Mouse (Mus musculus) layer of hippocampus, adult 18-20 months (tissue): ENCODE results near the gene Dph2. TPM values are rescaled to one million over a fixed set of nuclear protein-coding genes. Genes with fewer than 3 reads are reported as not detected.

Experiments
- DNase-seq, 2 experiments: peaks; one replicate each; pipeline ENCODE4 v3.0.0; 2022; ENCODE audit warnings: low spot score in 2 of 2
- total RNA-seq, 2 experiments: library from RNA; stranded (reverse); gene quantifications; 2 replicates each; pipeline ENCODE4 v1.2.3; 2021

Gene Dph2
- total RNA-seq, 2 experiments from 2014 or later: 11.2 TPM

DNA sequence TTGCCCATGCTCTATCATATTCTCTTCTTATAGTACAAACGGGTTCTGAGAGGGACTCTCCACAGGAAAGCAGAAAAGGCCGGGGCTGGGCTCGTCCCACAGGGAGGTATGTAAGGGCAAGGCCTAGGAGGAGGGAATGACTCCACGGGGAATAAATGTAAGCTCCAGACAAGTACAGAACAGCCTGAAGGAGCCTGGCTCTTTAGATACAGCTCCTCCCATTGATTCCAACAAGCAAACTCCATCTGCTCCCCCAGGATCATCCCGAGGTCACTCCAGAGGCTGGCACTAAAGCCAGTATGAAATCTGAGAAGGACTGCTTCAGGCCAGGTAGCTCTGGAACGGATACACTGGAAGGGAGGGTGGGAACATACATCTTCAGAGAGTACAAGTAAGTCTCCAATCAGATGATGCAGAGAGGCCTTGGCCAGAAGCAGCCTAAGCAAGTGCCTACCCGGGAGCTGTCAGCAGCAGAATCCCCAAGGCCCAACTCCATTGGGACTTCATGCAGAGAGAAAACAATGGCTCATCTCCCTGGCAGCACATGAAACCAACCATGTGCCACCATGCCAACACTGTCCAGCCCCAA, 20.9 kb upstream of the Dph2 start:
- no peak for DNase-seq

DNA sequence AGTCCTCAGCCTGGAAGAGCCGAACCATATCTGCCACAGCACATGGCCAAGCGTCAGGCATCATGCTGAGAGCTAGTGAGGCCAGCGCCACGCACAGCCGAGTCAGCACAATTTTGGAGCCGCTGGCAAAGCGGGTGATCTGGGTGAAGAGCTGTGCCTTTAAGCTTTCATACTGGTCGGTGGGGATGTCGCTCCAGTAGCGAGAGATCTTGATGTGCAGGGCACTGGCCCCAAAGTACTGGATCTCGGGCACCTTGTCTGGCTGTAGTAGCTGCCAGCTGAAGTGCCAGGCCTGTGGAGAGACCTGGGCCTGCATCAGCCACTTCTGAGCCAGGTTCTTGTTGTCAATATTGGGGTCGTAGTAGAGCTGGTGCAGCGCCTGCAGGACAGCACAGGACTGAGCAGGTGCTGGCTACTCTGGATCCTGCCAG, 20.3 kb upstream of the Dph2 start:
- no peak for DNase-seq

DNA sequence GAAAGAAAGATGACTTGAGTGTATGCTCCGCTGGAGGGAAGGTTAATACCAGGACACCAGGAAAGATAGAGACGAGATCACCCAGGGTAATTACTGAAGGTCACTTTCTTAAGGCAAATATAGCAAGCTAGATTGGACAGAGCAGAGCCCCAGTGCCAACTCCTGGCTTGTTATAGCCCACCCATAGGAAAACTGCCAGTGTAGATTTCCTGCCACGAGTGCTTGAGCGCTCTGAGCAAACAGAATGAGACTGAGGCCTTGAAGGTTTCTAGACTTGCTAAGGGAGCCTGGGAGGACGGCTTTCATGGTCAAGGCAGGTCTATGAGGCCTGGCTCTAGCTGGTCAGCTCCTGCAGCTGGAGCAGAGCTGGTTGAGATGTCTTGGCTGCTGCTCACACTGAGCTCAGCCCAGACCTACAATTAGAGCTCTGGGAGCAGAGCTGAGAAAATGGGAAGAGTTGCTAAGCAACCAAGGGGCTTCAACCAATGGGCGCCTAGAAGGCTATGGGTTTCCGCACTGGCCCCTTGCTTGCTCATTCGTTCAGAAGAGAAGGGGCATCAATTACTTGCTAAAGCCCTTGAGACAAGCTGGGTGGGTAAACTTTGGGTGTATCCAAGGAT, 17.1 kb upstream of the Dph2 start:
- no peak for DNase-seq

DNA sequence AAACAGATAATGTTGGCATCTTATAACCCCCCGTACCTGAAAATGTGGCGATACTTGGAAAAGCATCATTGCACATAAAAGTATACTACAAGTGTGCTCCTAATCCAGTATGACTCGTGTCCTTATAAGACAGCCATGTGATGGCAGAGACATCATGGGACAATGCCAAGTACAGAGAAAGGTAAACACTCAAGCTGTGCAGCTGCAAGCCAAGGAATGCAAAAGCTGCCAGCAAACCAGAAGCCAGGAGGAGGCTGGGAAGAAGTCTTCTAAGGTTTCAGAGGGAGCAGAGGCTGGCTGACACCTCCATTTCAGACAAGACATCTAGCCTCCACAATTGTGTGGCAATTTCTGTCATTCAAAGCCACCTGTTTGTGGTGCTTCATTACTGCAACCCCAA, 14.4 kb upstream of the Dph2 start:
- DNase-seq: no peak

DNA sequence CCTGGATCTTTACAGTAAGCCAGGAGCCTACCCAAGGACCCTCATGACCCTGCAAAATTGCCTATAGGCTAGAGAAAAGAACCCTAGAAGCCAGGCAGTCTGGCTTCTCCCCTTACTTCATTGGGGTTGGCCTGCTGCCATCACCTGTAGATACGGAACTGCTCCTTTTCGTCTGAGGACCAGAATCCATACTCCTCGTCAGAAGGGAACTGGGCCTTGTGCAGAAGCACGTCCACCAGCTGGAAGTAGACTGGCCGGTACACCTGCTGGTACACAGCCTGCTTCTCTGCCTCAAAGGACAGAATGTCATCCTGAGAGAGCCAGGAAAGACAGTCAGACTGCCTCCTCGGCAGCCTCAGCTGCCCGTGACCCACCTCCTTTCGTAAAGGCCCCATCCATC, 12.9 kb upstream of the Dph2 start:
- DNase-seq: no peak

DNA sequence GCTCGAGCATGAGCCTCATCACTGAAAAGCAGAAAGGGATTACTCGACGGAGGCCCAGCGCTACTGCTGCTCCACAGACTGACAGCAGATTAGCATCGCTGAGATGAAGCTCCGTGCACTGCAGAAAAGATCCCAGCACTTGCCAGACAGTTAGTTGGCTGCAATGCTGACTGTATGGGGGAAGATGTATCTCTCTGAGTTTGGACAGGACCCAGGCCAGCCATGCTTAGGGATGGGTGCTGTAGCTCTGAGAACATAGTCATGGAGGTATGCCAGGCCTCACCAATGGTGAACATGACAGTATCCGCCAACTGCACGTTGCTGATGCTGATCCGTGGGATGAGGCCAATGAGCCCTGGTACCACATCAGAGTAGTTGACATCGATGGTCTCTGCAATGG, 12.3 kb upstream of the Dph2 start:
- DNase-seq: peak; percentile 62 to 78

DNA sequence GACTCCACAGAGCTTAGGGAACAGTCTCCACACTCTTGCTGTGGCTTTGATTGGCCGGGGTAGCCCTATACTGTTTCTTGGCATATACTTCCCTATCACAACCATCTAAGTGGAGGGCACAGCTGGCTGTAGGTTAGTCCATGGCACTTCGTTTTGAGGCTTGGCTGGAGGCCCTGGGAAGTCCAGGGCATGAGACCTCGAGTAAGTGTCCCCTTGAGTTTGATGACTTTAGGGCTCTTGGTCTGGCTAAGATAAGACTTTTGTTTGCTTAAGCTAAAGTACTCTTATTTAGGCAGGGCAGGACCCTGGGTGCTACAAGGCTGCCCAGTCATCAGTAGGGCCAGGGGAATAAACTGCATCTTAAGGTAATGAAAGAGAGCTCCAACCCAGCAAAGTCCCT, 6.3 kb upstream of the Dph2 start:
- DNase-seq: no peak

DNA sequence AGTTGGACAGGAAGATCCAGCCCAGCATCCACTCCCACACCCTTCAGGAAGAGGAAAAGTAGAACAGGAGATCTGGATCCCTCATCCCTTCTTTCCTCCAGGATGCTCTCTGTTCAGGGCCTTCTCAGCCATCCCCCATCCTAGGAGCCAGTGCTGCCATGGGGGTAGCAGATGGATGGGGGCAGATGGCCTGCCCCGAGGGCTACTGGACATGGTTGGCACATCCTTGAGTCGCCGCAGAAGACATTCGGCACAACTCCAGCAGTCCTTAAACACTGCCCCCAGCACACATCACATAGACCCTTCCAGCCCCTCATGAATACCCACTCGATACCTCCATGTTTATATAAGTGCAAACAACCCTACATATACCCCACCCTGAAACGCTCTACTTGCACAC, 4.2 kb upstream of the Dph2 start:
- DNase-seq: no peak

DNA sequence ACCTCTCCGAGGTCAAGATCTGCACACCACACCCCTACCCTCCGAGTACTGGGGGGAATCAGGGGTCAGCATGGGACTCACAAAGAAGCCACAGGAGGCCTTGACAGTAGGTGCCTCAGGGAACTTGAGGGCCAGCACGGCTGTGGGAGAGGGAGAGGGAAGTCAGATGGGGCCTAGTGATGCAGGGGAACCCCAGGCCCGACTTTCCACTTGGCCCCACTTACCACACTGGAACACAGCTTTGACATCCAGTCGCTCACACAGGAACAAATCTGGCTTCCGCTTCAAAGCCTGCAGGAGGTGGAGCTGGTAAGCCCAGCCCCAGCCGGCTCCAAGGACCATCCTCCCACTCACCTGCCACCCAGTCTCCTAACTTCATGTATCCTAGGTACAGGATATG, 3.5 kb upstream of the Dph2 start:
- no peak for DNase-seq

DNA sequence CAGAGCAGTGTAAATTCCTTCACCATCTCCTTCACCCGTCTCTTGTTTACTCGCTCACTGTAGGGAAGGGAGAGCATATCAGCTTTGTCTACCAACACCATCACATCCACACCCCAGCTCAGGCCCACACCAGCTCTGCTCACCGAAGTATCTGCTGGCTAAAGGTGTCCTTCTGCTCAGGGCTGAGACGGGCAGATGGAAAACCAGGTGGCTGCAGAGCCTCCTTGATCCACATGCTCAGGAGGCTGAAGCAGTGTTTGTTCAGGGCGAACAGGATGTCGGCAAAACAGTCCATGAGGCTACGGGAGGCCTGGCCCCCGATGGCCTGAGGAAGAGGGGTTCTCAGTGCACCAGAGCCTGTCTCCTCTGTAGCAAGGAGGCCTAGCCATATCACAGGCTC, 2.8 kb upstream of the Dph2 start:
- DNase-seq: no peak

DNA sequence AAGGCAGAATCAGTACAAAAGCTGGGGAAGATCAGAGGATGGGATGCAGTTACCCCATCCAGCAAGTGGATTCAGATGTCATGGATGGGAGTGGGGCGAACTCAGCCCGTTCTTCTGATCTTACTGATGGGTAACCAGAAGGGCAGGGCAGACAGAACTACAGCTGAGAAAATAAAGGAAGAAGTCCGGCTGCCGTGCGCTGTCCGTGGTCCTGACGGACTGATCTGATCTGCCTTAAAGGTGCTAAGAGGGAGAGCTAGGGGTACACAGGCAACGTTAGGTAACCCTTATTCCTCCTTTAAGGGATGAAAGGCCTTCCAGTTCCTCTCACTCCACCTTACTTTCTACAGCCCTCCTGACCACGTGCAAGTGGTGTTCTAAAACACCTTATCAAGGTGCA, 1.5 kb upstream of the Dph2 start:
- no peak for DNase-seq

DNA sequence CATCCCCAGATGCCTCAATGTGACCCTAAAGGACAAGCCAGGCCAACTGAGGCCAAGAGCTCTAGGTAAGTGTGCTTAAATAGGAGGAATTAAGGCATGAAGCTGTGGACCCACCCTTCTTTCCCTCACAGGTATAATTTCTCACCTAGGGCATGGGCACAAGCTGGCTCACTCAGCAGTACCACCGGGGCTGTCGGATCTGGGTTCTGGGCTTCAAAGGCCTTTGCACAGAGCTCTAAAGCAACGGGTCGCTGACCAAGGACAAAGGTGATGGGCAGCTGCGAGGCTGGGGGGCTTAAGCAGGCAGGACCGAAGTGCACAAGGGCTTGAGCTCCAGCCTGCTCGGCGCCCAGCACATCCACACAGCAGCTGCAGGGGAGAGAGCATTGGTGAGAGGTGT, 1.1 kb downstream of the Dph2 start:
- DNase-seq: no peak

DNA sequence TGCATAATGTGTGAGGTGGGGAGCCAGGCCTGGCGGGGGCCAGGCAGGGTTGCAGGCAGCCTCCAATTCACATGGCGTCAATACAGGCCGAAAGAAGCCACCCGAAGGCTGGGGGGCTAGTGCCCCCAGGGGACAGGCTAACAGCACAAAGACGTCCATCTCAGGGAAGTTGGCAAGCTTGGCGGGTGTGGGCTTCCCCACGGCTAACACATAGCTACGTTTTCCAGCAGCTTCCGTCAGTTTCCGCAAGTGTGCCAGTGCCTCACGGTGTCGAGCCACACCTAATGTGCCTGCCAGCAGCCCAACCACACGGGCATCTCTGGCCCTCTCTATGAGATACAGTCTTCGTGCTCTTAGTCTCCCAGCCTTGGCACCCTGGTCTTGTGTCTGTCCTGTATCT, 1.8 kb downstream of the Dph2 start:
- DNase-seq: no peak

DNA sequence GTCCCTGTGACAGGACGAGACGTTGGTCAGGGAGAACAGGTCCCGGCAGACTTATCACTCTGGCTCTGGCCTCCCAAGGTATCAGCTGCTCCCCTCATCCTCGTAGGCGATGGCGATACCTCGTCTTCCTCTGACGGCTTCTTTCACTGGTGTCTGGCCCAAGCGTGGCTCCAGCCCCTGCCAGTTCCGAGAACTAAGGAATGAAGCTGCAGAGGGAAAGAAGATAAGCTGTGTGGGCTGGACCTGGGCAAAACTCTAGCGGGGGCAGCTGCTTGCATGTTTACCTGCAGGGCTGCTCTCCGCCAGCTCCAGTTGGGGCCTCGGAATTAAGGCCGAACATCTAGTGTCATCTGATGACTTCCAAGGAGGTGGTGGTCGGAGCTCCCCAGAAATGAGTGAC, 2.4 kb downstream of the Dph2 start:
- no peak for DNase-seq

DNA sequence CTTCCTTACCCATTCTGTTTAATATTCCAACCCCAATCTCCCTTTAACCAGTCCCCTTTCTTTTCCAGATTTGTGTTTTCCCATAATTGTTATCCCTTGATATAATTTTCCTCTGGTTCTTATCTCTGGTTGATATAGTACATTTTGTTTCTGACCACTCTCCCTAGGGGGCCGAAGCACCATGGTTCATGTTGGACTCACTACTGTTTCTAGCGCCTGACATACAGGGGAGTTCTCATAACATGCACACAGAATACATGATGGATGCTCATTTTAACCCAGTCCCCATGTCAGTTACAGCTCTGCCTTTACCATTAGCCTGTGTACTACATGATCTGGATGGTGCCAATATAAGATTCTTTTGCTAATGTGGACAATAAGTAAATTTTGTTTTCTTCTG, 3.9 kb downstream of the Dph2 start:
- DNase-seq: no peak

DNA sequence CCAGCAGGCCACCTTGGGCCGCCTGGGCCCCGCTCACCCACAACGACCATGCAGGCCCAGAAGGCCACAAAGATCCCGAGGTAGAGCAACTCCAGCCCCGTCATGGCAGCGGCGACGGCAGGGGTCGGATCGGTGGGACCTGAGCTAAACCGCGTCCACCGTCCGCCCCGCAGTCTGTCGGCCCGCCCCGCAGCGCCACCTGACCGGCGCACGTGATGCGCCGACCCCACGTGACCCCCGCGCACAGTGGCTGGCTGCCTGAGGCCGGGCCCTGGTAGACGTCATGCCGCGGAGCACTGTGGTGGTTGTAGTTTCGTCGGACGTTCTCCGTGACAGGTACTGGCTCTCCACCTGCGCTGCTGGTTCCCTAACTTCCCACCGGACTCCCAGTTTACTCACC, 4.7 kb downstream of the Dph2 start, which contains the start of gene Atp6v0b:
Atp6v0b (minus strand) TSS at position 201 of the 400 bp plus-strand sequence.
- DNase-seq: peak; percentile 93 to 96

DNA sequence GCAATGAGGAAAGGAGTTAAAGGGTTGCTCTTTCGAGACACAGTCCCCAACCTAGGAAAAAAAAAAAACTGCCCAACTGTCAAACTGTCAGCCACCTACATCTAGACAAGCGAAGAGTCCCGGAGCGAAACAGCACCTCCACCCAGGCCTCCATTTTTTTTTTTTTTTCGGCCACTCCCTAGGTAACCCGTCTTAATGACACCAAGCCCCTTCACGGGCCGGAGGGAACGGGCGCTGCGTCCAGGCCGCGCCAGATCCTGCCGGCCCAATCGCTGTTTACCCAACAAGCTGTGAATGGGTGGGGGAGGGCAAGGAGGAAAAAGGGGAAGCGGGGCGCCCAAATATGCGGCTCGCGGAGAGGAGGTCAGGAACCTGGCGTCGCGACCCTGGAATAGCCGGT, 5.2 kb downstream of the Dph2 start:
- no peak for DNase-seq

DNA sequence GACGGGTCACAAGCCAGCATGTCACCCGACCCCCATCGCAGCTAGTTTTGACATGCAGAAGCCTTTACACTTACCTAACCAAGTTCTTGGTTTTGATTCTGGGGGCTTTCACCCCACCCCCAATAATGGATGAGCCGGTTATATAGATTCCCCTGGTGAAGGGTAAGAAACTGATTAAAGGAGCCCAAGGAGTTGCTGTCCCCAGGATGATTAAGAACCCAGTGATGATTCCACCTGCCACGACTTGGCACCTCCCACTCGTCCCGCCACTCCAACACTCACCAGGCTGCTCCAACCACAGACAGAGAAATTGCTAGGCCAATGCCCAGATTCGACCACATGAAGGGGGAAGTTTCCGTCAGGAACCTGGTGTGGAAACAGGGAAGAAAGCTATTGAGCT, 5.8 kb downstream of the Dph2 start:
- no peak for DNase-seq

DNA sequence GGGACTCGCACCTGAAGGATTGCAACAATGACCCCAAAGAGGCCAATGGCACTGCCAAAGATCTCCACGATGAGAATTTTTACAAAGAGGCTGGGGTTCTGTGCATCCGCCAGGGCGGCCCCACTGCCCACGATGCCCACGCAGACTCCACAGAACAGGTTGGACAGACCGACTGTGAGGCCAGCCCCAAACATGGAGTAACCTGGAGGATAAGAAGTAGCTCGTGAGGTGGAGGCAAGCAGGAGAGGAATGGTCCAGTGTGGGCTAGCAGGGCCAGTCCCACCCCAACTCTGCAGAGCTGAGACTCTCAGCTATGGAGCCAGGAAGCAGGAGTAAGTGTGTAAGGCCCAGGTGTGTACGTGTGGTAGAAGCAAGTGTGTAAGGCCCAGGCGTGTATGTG, 6.7 kb downstream of the Dph2 start:
- DNase-seq: no peak

DNA sequence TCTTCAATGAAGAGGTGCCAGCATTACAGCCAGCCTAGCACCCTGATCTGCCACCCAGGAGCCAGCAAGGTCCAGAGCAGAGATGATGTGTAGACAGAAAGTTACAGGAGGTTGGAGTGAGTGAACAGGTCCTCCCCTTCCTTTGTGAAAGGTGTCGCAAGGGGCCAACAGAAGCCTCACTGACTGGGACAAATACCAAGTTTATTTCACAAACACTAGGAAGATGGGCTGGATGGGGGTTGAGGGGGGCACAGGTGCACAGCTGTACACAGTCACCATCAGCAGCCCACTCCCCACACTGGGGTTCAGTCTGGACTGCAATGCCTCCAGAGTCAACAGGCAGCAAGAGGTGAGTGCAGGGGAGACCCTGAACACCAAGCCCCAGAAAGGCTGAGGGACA, 7.7 kb downstream of the Dph2 start:
- DNase-seq: no peak

DNA sequence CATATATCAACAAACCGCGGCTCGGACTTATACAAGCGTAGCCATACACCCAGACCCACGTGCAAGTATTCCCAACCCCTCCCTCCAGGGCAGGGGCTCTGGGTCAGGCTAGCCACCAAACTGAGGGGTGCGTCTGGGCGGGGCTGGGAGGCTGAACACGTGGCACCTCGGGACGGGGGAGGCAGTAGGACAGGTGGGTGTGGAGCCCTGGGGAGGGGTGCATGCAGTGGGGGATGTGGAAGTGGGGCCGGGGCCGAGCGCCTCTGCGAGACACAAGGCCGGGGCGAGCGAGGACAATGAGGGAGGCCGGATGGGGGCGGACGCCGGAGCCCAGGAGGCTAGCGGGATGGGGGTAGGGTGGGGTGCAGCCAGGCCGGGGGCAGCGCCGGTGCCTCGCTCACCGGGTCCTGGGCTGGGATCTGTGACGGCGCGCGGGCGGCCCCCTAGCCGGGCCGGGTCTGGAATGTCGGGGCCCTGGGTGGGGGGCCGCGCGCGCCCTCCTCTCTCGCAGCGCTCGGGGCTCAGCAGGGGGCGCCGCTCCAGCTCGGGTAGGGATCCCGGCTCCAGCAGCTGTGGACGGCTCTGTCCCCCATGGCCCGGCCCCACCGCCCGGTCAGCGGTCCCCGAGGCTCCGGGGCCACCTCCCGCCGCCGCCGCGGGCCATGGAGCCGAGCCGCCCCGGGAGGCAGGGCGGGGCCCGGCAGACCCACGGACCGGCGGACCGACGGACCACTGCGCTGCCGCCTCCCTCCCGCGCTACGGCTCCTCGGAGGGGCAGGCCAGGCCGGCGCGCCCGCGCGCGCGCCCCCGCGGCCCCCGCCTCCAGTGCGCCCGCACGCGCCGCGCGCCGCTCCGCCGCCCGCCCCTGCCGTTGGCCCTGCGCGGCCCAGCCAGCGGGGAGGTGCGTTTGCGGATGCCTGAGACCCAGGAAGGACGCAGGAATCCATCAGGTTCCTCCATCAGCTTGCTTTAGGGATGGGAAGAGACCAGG, 8.8 kb downstream of the Dph2 start, which contains the start of gene B4galt2:
B4galt2 (minus strand) TSS at position 787 of the 991 bp plus-strand sequence.
- DNase-seq: peak; percentile 53 to 64

DNA sequence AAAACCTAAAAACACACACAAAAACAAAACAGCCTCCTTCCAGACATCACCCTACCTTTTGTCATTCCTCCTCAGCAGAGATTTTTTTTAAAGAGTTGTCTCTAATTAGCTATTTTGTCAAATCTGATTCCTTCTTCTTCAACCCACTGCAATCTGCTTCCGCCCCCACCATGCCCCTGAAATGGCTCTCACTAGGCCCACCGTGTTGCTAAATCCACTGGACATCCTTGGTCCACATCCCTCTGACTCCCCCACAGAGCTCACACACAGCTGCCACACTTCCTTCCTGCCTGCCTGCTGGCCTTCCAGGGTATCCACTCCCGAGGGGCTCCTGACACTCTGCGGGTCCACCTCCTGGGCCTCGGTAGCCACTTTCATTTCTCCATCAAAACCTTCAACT, 13.1 kb downstream of the Dph2 start:
- no peak for DNase-seq
